Mouse (Mus musculus): ENCODE results near the gene Mettl3.

DNA sequence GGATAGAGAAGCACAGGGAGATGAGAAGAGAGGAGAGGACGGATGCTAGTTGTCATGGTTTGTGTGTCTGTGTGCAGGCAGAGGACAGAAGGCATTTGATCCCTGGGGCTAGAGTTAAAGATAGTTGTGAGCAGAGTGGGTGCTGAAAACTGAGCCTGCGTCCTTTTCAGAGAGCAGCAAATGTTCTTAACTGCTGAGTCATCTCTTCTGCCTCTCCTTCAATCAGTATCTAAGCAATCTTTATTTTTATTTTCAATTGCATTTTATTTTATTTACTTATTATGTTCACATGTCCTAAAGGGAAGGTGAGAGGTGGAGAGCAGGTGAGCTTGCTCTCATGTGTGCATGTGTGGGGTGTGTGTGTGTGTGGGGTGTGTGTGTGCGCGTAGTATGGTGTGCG is 21.3 kb downstream of the Mettl3 start:
- TF ChIP-seq CTCF (IDR thresholded peaks at IDR 0.05; ENCODE audit: low read depth, low read length) (no peak), POLR2A (IDR thresholded peaks at IDR 0.05; ENCODE audit: borderline replicate concordance, low read depth, low read length) (no peak)

Data from bone marrow macrophage, adult 2 months (primary cell).